Mouse (Mus musculus) kidney, postnatal 10 days (tissue): ENCODE data around the gene Mpp6.

Experiments used
- DNase-seq: peaks from one replicate; pipeline ENCODE4 v3.0.0; 2021; ENCODE audit warnings: mixed read lengths

Mpp6 gene

GRCm38 (mm10) chr6:50232984-50233383 is 122.9 kb downstream of the Mpp6 start:
- no peak for DNase-seq

GRCm38 (mm10) chr6:50237963-50238362 is 127.9 kb downstream of the Mpp6 start:
- DNase-seq = no peak

GRCm38 (mm10) chr6:50239902-50240301 is 129.9 kb downstream of the Mpp6 start:
- DNase-seq = no peak

- no peak for DNase-seq
Observed at GRCm38 (mm10) chr6:50240437-50240836, 130.4 kb downstream of the Mpp6 start.

- no peak for DNase-seq
Observed at GRCm38 (mm10) chr6:50244126-50244525, 134.1 kb downstream of the Mpp6 start.

- DNase-seq = no peak
Observed at GRCm38 (mm10) chr6:50244967-50245366, 134.9 kb downstream of the Mpp6 start.

- peak; percentile 1 for DNase-seq
Observed at GRCm38 (mm10) chr6:50247356-50247755, 137.3 kb downstream of the Mpp6 start.

GRCm38 (mm10) chr6:50247791-50248190 is 137.8 kb downstream of the Mpp6 start:
- peak; percentile 1 for DNase-seq
